Mouse (Mus musculus) liver, embryonic 14.5 days (tissue): Measurements from ENCODE around the gene Mlph.

ENCODE experiments used
- CTCF ChIP-seq: IDR thresholded peaks from 2 replicates; pipeline ENCODE4 v1.5.1; 2016; ENCODE audit warnings: antibody characterized with exemption, low read depth, control low read depth
- EP300 ChIP-seq: IDR thresholded peaks from 2 replicates; pipeline ENCODE4 v1.6.1; 2016; ENCODE audit warnings: antibody characterized with exemption, low read depth

GRCm38 (mm10) chr1:90998268-90998890 lies 83.5 kb downstream of the Mlph start, which contains the start of gene Lrrfip1:
- no peak for TF ChIP-seq EP300
- TF ChIP-seq CTCF = no peak
